Mouse (Mus musculus): Measurements from ENCODE around the gene Cul4a. TPM values are rescaled to one million over a fixed set of nuclear protein-coding genes. Genes with fewer than 3 reads are reported as not detected.
A peak's percentile ranks its signal among the peaks of the same experiment; 100 is the strongest.

The Cul4a gene
- polyA plus RNA-seq, 1 experiment, result 74.9 TPM

- no peaks in the 10 kb centered on the region for H3K4me1 ChIP-seq (ENCODE audit: control insufficient read depth, insufficient read depth, low read length)
- no peak overlapping the region for H3K4me3 ChIP-seq (ENCODE audit: insufficient read depth, low read length)
Observed at GRCm38 (mm10) chr8:13187229-13187628, 81.8 kb downstream of the Cul4a start.

GRCm38 (mm10) chr8:13187638-13188037 is 82.2 kb downstream of the Cul4a start:
- no peaks in the 10 kb centered on the region for H3K4me1 ChIP-seq (ENCODE audit: control insufficient read depth, insufficient read depth, low read length)
- H3K4me3 ChIP-seq (ENCODE audit: insufficient read depth, low read length), result no peak overlapping the region

More at GRCm38 (mm10) chr8:13187229-13187628, 81.8 kb downstream of the Cul4a start:
- no peak overlapping the region for H3K27ac ChIP-seq (ENCODE audit: insufficient read depth, low read length)
- no peak for TF ChIP-seq CTCF (IDR thresholded peaks at IDR 0.05; ENCODE audit: borderline replicate concordance, insufficient read depth, low read length)
- TF ChIP-seq POLR2A (IDR thresholded peaks at IDR 0.05; ENCODE audit: low read depth, low read length), result no peak

GRCm38 (mm10) chr8:13188052-13188555 is 82.7 kb downstream of the Cul4a start:
- Histone ChIP-seq H3K27ac (ENCODE audit: insufficient read depth, low read length) (no peak overlapping the region), H3K4me1 (ENCODE audit: control insufficient read depth, insufficient read depth, low read length) (no peaks in the 10 kb centered on the region), H3K4me3 (ENCODE audit: insufficient read depth, low read length) (no peak overlapping the region)
- TF ChIP-seq POLR2A (IDR thresholded peaks at IDR 0.05; ENCODE audit: low read depth, low read length) (no peak), CTCF (IDR thresholded peaks at IDR 0.05; ENCODE audit: borderline replicate concordance, insufficient read depth, low read length) (no peak)

More at GRCm38 (mm10) chr8:13187638-13188037, 82.2 kb downstream of the Cul4a start:
- TF ChIP-seq POLR2A (IDR thresholded peaks at IDR 0.05; ENCODE audit: low read depth, low read length), result no peak
- no peak for TF ChIP-seq CTCF (IDR thresholded peaks at IDR 0.05; ENCODE audit: borderline replicate concordance, insufficient read depth, low read length)
- no peak overlapping the region for H3K27ac ChIP-seq (ENCODE audit: insufficient read depth, low read length)

GRCm38 (mm10) chr8:13188857-13189256 is 83.4 kb downstream of the Cul4a start:
- Histone ChIP-seq H3K4me1 (ENCODE audit: control insufficient read depth, insufficient read depth, low read length) (no peaks in the 10 kb centered on the region), H3K27ac (ENCODE audit: insufficient read depth, low read length) (no peak overlapping the region), H3K4me3 (ENCODE audit: insufficient read depth, low read length) (no peak overlapping the region)
- no peak for TF ChIP-seq CTCF (IDR thresholded peaks at IDR 0.05; ENCODE audit: borderline replicate concordance, insufficient read depth, low read length)
- TF ChIP-seq POLR2A (IDR thresholded peaks at IDR 0.05; ENCODE audit: low read depth, low read length), result no peak

- Histone ChIP-seq H3K27ac (ENCODE audit: insufficient read depth, low read length) (no peak overlapping the region), H3K4me3 (ENCODE audit: insufficient read depth, low read length) (no peak overlapping the region), H3K4me1 (ENCODE audit: control insufficient read depth, insufficient read depth, low read length) (no peaks in the 10 kb centered on the region)
- TF ChIP-seq POLR2A (IDR thresholded peaks at IDR 0.05; ENCODE audit: low read depth, low read length), result no peak
- no peak for TF ChIP-seq CTCF (IDR thresholded peaks at IDR 0.05; ENCODE audit: borderline replicate concordance, insufficient read depth, low read length)
Observed at GRCm38 (mm10) chr8:13190235-13190634, 84.8 kb downstream of the Cul4a start.

GRCm38 (mm10) chr8:13194818-13195217 is 89.4 kb downstream of the Cul4a start:
- no peak overlapping the region for H3K4me3 ChIP-seq (ENCODE audit: insufficient read depth, low read length)
- peak overlapping the region; percentile 53; the same call in 1 of the 2 replicates for H3K27ac ChIP-seq (ENCODE audit: insufficient read depth, low read length)
- no peak for TF ChIP-seq CTCF (IDR thresholded peaks at IDR 0.05; ENCODE audit: borderline replicate concordance, insufficient read depth, low read length)
- TF ChIP-seq POLR2A (IDR thresholded peaks at IDR 0.05; ENCODE audit: low read depth, low read length), result no peak
- H3K4me1 ChIP-seq (ENCODE audit: control insufficient read depth, insufficient read depth, low read length), result no peaks in the 10 kb centered on the region

- Histone ChIP-seq H3K27ac (ENCODE audit: insufficient read depth, low read length) (no peak overlapping the region), H3K4me1 (ENCODE audit: control insufficient read depth, insufficient read depth, low read length) (no peaks in the 10 kb centered on the region), H3K4me3 (ENCODE audit: insufficient read depth, low read length) (no peak overlapping the region)
- TF ChIP-seq CTCF (IDR thresholded peaks at IDR 0.05; ENCODE audit: borderline replicate concordance, insufficient read depth, low read length) (no peak), POLR2A (IDR thresholded peaks at IDR 0.05; ENCODE audit: low read depth, low read length) (no peak)
Observed at GRCm38 (mm10) chr8:13197493-13197892, 92.1 kb downstream of the Cul4a start.

Other genes starting within 250 kb of the Cul4a start
- gene Mcf2l, start 231.8 kb upstream of the Cul4a start, polyA plus RNA-seq (2011; ENCODE audit: insufficient read length, low read depth, missing spikeins), result 3.0 and 6.8 TPM in 2 replicates
- gene F7, start 79.6 kb upstream of the Cul4a start, polyA plus RNA-seq (2011; ENCODE audit: insufficient read length, low read depth, missing spikeins), result not detected in 2 replicates
- gene F10, start 68.3 kb upstream of the Cul4a start, polyA plus RNA-seq (2011; ENCODE audit: insufficient read length, low read depth, missing spikeins), result not detected in 2 replicates
- gene Proz, start 44.7 kb upstream of the Cul4a start, polyA plus RNA-seq (2011; ENCODE audit: insufficient read length, low read depth, missing spikeins), result not detected in 2 replicates
- gene Pcid2, start 162 bp upstream of the Cul4a start, polyA plus RNA-seq (2011; ENCODE audit: insufficient read length, low read depth, missing spikeins), result 22.6 and 33.0 TPM in 2 replicates
- 604 and 655 TPM in 2 replicates for gene Lamp1, start 53.5 kb downstream of the Cul4a start, polyA plus RNA-seq (2011; ENCODE audit: insufficient read length, low read depth, missing spikeins)
- gene Grtp1, start 95.0 kb downstream of the Cul4a start, polyA plus RNA-seq (2011; ENCODE audit: insufficient read length, low read depth, missing spikeins), result 0.70 and 2.1 TPM in 2 replicates
- not detected in 2 replicates for gene Adprhl1, start 148.5 kb downstream of the Cul4a start, polyA plus RNA-seq (2011; ENCODE audit: insufficient read length, low read depth, missing spikeins)
- 15.3 and 19.1 TPM in 2 replicates for gene Dcun1d2, start 182.5 kb downstream of the Cul4a start, polyA plus RNA-seq (2011; ENCODE audit: insufficient read length, low read depth, missing spikeins)
- gene Tmco3, start 182.6 kb downstream of the Cul4a start, polyA plus RNA-seq (2011; ENCODE audit: insufficient read length, low read depth, missing spikeins), result 32.8 and 42.2 TPM in 2 replicates
- gene Tfdp1, start 233.1 kb downstream of the Cul4a start, polyA plus RNA-seq (2011; ENCODE audit: insufficient read length, low read depth, missing spikeins), result 130 and 153 TPM in 2 replicates

Data from embryonic fibroblast, embryonic 13.5 days (primary cell).